Mouse (Mus musculus): Measurements from ENCODE around the gene Osbpl10.

GRCm38 (mm10) chr9:115045087-115045800 is 66.9 kb downstream of the Osbpl10 start:
- TF ChIP-seq CTCF (conservative IDR thresholded peaks at IDR 0.05 in 1 of 2, IDR thresholded peaks at IDR 0.05 in 1 of 2; ENCODE audit: low read depth in 2 of 2, low read length in 2 of 2) (no peak), POLR2AphosphoS2 (IDR thresholded peaks at IDR 0.05; ENCODE audit: low read depth, low read length) (no peak), MEF2A (IDR thresholded peaks at IDR 0.05; ENCODE audit: borderline replicate concordance, low read depth, low read length) (no peak), ETS1 (conservative IDR thresholded peaks at IDR 0.05; ENCODE audit: low read depth, low read length) (no peak), JUN (IDR thresholded peaks at IDR 0.05; ENCODE audit: insufficient read depth, low read depth, low read length) (no peak), BHLHE40 (IDR thresholded peaks at IDR 0.05; ENCODE audit: low read depth, low read length) (no peak)

Measured in CH12.LX (cell line).